Comparison of ENCODE assay signal across 24 mouse cellular contexts in genomic region chr1:179836426-179837404, GRCm38 (mm10). TPM values are rescaled to one million over a fixed set of nuclear protein-coding genes. Genes with fewer than 3 reads are reported as not detected.
A peak's percentile ranks its signal among the peaks of the same experiment; 100 is the strongest.
DNase-seq lines count a peak whose midpoint lies in the region; ATAC-seq and TF ChIP-seq lines count a peak whose summit lies in the region.
"Had no signal": no experiment of that assay in that cellular context is flagged by ENCODE, and none has a peak within 500 bp of the region (broad histone marks: within the 10 kb centered on the region; RNA-seq: fewer than 3 reads in every experiment).

No protein-coding gene starts in this region.

- no peaks in the 10 kb centered on the region for H3K4me1 ChIP-seq in heart, embryonic 12.5 days (replicated peaks)
- H3K4me1 ChIP-seq in kidney, embryonic 14.5 days (ENCODE audit: control insufficient read depth, insufficient read depth, low read length) = no peaks in the 10 kb centered on the region
- H3K4me1 ChIP-seq: embryonic facial prominence, embryonic 10.5 days; forebrain, embryonic 15.5 days; heart, embryonic 13.5 days; limb, embryonic 12.5 days; midbrain, embryonic 15.5 days had no signal

- 0 out of 2 replicates have a peak, but pooled peaks cover 4% of the 10 kb centered on the region for H3K27me3 ChIP-seq in heart, embryonic 12.5 days (replicated peaks)
- no peaks in the 10 kb centered on the region for H3K27me3 ChIP-seq in kidney, embryonic 14.5 days (ENCODE audit: control insufficient read depth, insufficient read depth, low read length)
- H3K27me3 ChIP-seq: forebrain, embryonic 15.5 days; heart, embryonic 13.5 days; limb, embryonic 12.5 days; midbrain, embryonic 15.5 days had no signal

- ATAC-seq in heart, embryonic 12.5 days (ENCODE audit: insufficient number of reproducible peaks, low FRiP score) = no peak
- peak; percentile 64 for ATAC-seq in kidney, embryonic 14.5 days (ENCODE audit: low FRiP score, low TSS enrichment)
- peak; percentile 42; the same call in 1 of the 2 replicates for ATAC-seq in megakaryocyte-erythroid progenitor cell, adult 5-6 weeks (replicated peaks; ENCODE audit: low FRiP score, low TSS enrichment, poor library complexity, severe bottlenecking)
- no peak for ATAC-seq in erythroid progenitor cell, adult 5-6 weeks (replicated peaks; ENCODE audit: low FRiP score, poor library complexity, severe bottlenecking)
- ATAC-seq: forebrain, embryonic 15.5 days; hindbrain, embryonic 16.5 days; midbrain, embryonic 15.5 days had no signal

- no peak overlapping the region for H3K9ac ChIP-seq in heart, embryonic 12.5 days
- H3K9ac ChIP-seq in kidney, embryonic 14.5 days (ENCODE audit: low read depth, low read length) = no peak overlapping the region
- H3K9ac ChIP-seq: forebrain, embryonic 15.5 days; heart, embryonic 13.5 days; limb, embryonic 12.5 days; midbrain, embryonic 15.5 days had no signal

- peak; percentile 67 for DNase-seq in heart, adult 11 months
- DNase-seq in kidney, postnatal 4 days = peak; percentile 29 to 58
- no peak for DNase-seq in embryo, embryonic 9.5 days (ENCODE audit: extremely low spot score)
- no peak for DNase-seq in gastrocnemius, adult 2 months
- DNase-seq: adrenal gland, postnatal 10 days; cerebellum, adult 11-12 months; cerebellum, postnatal 36 days; heart, postnatal 36 days; right cerebral cortex, postnatal 14 days had no signal

- no peak overlapping the region for H3K27ac ChIP-seq in heart, embryonic 12.5 days (ENCODE audit: poor library complexity, severe bottlenecking)
- peak overlapping the region; percentile 63; the same call in 1 of the 2 replicates for H3K27ac ChIP-seq in kidney, embryonic 14.5 days (ENCODE audit: low read depth, low read length)
- H3K27ac ChIP-seq in gastrocnemius, adult 2 months = no peak overlapping the region
- H3K27ac ChIP-seq: embryonic facial prominence, embryonic 10.5 days; forebrain, embryonic 15.5 days; heart, embryonic 13.5 days; left cerebral cortex, adult 2 months; limb, embryonic 12.5 days; midbrain, embryonic 15.5 days had no signal

- 87% methylated on average over 7 of the region's 7 CpGs for WGBS in heart, embryonic 12.5 days
- WGBS in kidney, embryonic 14.5 days = 68% methylated on average over 7 of the region's 7 CpGs

- intact Hi-C loops in gastrocnemius, adult 2 months (cut with DNase I) = no loop called here

- peaks cover 7% of the 10 kb centered on the region; the same call in 1 of the 2 replicates for H3K9me3 ChIP-seq in heart, embryonic 12.5 days (replicated peaks)
- peaks cover 6% of the 10 kb centered on the region; the same call in 1 of the 2 replicates for H3K9me3 ChIP-seq in kidney, embryonic 14.5 days (ENCODE audit: control insufficient read depth, low read length)
- H3K9me3 ChIP-seq: forebrain, embryonic 15.5 days; midbrain, embryonic 15.5 days had no signal

- H3K4me2 ChIP-seq in heart, embryonic 12.5 days = no peak overlapping the region
- no peak overlapping the region for H3K4me2 ChIP-seq in kidney, embryonic 14.5 days (replicated peaks; ENCODE audit: low read depth, low read length)
- H3K4me2 ChIP-seq: forebrain, embryonic 15.5 days; heart, embryonic 13.5 days; limb, embryonic 12.5 days; midbrain, embryonic 15.5 days had no signal

- H3K4me3 ChIP-seq in heart, embryonic 12.5 days = no peak overlapping the region
- H3K4me3 ChIP-seq in kidney, embryonic 14.5 days (ENCODE audit: low read length) = no peak overlapping the region
- no peak overlapping the region for H3K4me3 ChIP-seq in gastrocnemius, adult 2 months
- H3K4me3 ChIP-seq: embryonic facial prominence, embryonic 10.5 days; forebrain, embryonic 15.5 days; heart, embryonic 13.5 days; left cerebral cortex, adult 2 months; limb, embryonic 12.5 days; midbrain, embryonic 15.5 days had no signal

- no peak for TF ChIP-seq CTCF in gastrocnemius, adult 2 months (IDR thresholded peaks at IDR 0.05)

- H3K36me3 ChIP-seq in heart, embryonic 12.5 days = no peaks in the 10 kb centered on the region
- no peaks in the 10 kb centered on the region for H3K36me3 ChIP-seq in kidney, embryonic 14.5 days (ENCODE audit: control insufficient read depth, insufficient read depth, low read length)
- H3K36me3 ChIP-seq: embryonic facial prominence, embryonic 10.5 days; forebrain, embryonic 15.5 days; heart, embryonic 13.5 days; limb, embryonic 12.5 days; midbrain, embryonic 15.5 days had no signal

RNA-seq across cellular contexts. Expression of gene Ahctf1, which starts 33.2 kb away (rescaled TPM):
- 22.5 and 23.9 TPM in 2 replicates for polyA plus RNA-seq in heart, embryonic 12.5 days (2016; fragmentation: Nextera tagmentation; extraction: Ambion mirVana)
- 35.1 and 41.3 TPM in 2 replicates for polyA plus RNA-seq in kidney, embryonic 14.5 days (2014; fragmentation: Nextera tagmentation; extraction: Ambion mirVana)
- total RNA-seq in megakaryocyte-erythroid progenitor cell, adult 5-6 weeks (2014; fragmentation: Nextera tagmentation) = 145 and 151 TPM in 2 replicates
- 189 and 190 TPM in 2 replicates for total RNA-seq in megakaryocyte-erythroid progenitor cell, adult 5-6 weeks (2017)
- 10 to 100 TPM; 18.3 to 19.1 TPM for total RNA-seq in gastrocnemius, adult 2 months (2021)
- total RNA-seq in erythroid progenitor cell, adult 5-6 weeks (2015; ENCODE audit: low replicate concordance) = 127 and 160 TPM in 2 replicates
- total RNA-seq in erythroid progenitor cell, adult 5-6 weeks (2017; ENCODE audit: low replicate concordance) = 152 and 167 TPM in 2 replicates

RNA-seq across cellular contexts. Expression of gene Gm10518, which starts 33.5 kb away (rescaled TPM):
- polyA plus RNA-seq in heart, embryonic 12.5 days (2016; fragmentation: Nextera tagmentation; extraction: Ambion mirVana) = 0.26 TPM in 1 of 2 replicates, not detected in the other
- polyA plus RNA-seq in kidney, embryonic 14.5 days (2014; fragmentation: Nextera tagmentation; extraction: Ambion mirVana) = 0.43 TPM in 1 of 2 replicates, not detected in the other
- 0.94 TPM in 1 of 2 replicates, not detected in the other for total RNA-seq in megakaryocyte-erythroid progenitor cell, adult 5-6 weeks (2014; fragmentation: Nextera tagmentation)
- 0.09 and 1.9 TPM in 2 replicates for total RNA-seq in megakaryocyte-erythroid progenitor cell, adult 5-6 weeks (2017)
- not detected for total RNA-seq in gastrocnemius, adult 2 months (2021)
- not detected in 2 replicates for total RNA-seq in erythroid progenitor cell, adult 5-6 weeks (2015; ENCODE audit: low replicate concordance)
- not detected in 2 replicates for total RNA-seq in erythroid progenitor cell, adult 5-6 weeks (2017; ENCODE audit: low replicate concordance)
- total RNA-seq: adrenal gland, postnatal 10 days; heart, postnatal 36 days; layer of hippocampus, adult 18-20 months had no signal
- polyA plus RNA-seq: forebrain, embryonic 15.5 days; gonadal fat pad, adult 2 months; heart, embryonic 13.5 days; lung, embryonic 16.5 days; stomach, embryonic 16.5 days had no signal

Comparison
In these comparisons a context has a peak if more than half of its experiments do, and no peak if none do; other contexts are left out.
1. DNase-seq: peak in heart, adult 11 months (single experiment) and kidney, postnatal 4 days (2 of 2); none in embryo, embryonic 9.5 days (single experiment) and gastrocnemius, adult 2 months (single experiment).
2. ATAC-seq: peak in kidney, embryonic 14.5 days (single experiment) and megakaryocyte-erythroid progenitor cell, adult 5-6 weeks (single experiment); none in heart, embryonic 12.5 days (single experiment) and erythroid progenitor cell, adult 5-6 weeks (single experiment).
3. RNA of gene Ahctf1, which starts 33.2 kb away (total RNA-seq): 145 to 190 TPM in megakaryocyte-erythroid progenitor cell, adult 5-6 weeks and 127 to 167 TPM in erythroid progenitor cell, adult 5-6 weeks; 18.3 to 19.1 TPM in gastrocnemius, adult 2 months; every median in the first group is over 4 times any median in the second.